Mouse (Mus musculus): Measurements from ENCODE around the gene 1700017D01Rik. TPM values are rescaled to one million over a fixed set of nuclear protein-coding genes. Genes with fewer than 3 reads are reported as not detected.

Gene 1700017D01Rik
- total RNA-seq, 2 experiments from 2014 or later = not detected

GRCm38 (mm10) chr19:11050286-11050685 is 80.4 kb downstream of the 1700017D01Rik start:
- intact Hi-C loops (cut with DNase I) = loop anchor here (2.0 kb wide), 1 partner anchor 43 kb away; no protein-coding TSS in a partner anchor
- no peak for DNase-seq (ENCODE audit: low spot score in 2 of 2)

DNA sequence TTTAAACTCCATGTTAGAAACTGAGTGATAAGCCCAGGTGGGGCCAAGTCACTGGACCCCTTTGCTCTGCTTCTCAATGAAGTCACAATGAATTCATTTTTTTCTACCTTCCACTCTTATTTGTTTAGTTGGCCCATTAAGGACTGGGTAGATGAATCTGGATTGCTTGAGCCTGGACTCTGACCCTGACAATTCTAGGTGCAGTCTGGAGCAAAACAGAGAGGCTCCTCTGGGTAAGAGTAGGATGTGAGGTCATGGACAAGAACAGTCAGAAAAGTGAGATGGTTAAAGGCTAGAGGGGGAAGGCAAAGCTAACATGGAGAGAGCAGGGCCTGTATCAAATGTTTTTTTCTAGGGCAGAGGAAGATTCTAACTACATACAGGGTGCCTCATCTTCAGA is 81.2 kb downstream of the 1700017D01Rik start:
- intact Hi-C loops (cut with DNase I) = no loop called here
- DNase-seq (ENCODE audit: low spot score in 2 of 2) = no peak

GRCm38 (mm10) chr19:11048503-11048902 is 82.2 kb downstream of the 1700017D01Rik start:
- no peak for DNase-seq (ENCODE audit: low spot score in 2 of 2)
- intact Hi-C loops (cut with DNase I) = no loop called here

DNA sequence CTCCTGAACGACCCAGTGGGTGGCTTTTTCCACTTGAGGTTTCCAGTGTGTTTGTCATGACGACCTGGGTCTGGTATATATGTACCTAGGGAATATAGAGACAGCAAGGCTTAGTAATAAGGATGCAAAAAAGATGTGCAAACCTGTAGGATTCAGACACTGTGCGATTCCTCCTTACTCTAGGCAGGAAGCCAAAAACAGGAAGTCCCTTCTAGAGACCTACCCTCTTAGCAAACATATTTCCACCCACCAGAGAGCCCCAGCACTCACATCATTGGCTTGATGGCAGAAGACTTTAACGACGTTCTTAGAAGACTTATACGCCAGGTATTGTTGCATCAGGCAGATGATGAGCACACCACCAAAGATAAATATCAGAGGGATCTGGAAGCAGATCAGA is 82.7 kb downstream of the 1700017D01Rik start:
- intact Hi-C loops (cut with DNase I) = no loop called here
- DNase-seq (ENCODE audit: low spot score in 2 of 2) = no peak

Other genes starting within 250 kb of the 1700017D01Rik start
- 10 to 100 TPM; 47.7 to 50.3 TPM for gene Tmem109, start 248.9 kb downstream of the 1700017D01Rik start, total RNA-seq (2021)
- gene Prpf19, start 235.6 kb downstream of the 1700017D01Rik start, total RNA-seq (2021) = 100 to 1,000 TPM; 190 to 213 TPM
- not detected for gene Zp1, start 210.2 kb downstream of the 1700017D01Rik start, total RNA-seq (2021)
- gene Ptgdr2, start 193.7 kb downstream of the 1700017D01Rik start, total RNA-seq (2021) = under 1 TPM; 0.23 to 0.34 TPM
- 1 to 10 TPM; 7.0 to 8.7 TPM for gene Ccdc86, start 181.6 kb downstream of the 1700017D01Rik start, total RNA-seq (2021)
- not detected for gene Ms4a10, start 156.2 kb downstream of the 1700017D01Rik start, total RNA-seq (2021)
- gene Ms4a15, start 137.6 kb downstream of the 1700017D01Rik start, total RNA-seq (2021) = not detected
- gene Ms4a18, start 112.8 kb downstream of the 1700017D01Rik start, total RNA-seq (2021) = not detected
- gene Ms4a8a, start 49.8 kb downstream of the 1700017D01Rik start, total RNA-seq (2021) = not detected
- gene 1700025F22Rik, start 34.4 kb upstream of the 1700017D01Rik start, total RNA-seq (2021) = not detected
- not detected for gene Ms4a13, start 65.9 kb upstream of the 1700017D01Rik start, total RNA-seq (2021)
- gene Ms4a12, start 101.6 kb upstream of the 1700017D01Rik start, total RNA-seq (2021) = not detected
- not detected for gene Ms4a1, start 135.4 kb upstream of the 1700017D01Rik start, total RNA-seq (2021)
- gene Ms4a5, start 153.0 kb upstream of the 1700017D01Rik start, total RNA-seq (2021) = not detected
- gene Ms4a14, start 183.6 kb upstream of the 1700017D01Rik start, total RNA-seq (2021) = not detected
- under 1 TPM; 0.34 to 0.53 TPM for gene Ms4a7, start 205.3 kb upstream of the 1700017D01Rik start, total RNA-seq (2021)
- gene Ms4a4a, start 244.6 kb upstream of the 1700017D01Rik start, total RNA-seq (2021) = 1 to 10 TPM in 1 of 2 experiments, under 1 TPM in 1; 0.69 to 1.2 TPM

Measured in left cerebral cortex, postnatal 25 days (tissue).